Mouse (Mus musculus) megakaryocyte, embryonic 14.5 days (primary cell): ENCODE measurements around the gene Uhrf1bp1. TPM values are rescaled to one million over a fixed set of nuclear protein-coding genes. Genes with fewer than 3 reads are reported as not detected.

Source experiments
- H3K27me3 ChIP-seq: replicated peaks from 2 replicates; pipeline ENCODE3; 2012; ENCODE audit warnings: inconsistent platforms
- H3K36me3 ChIP-seq: replicated peaks from 2 replicates; pipeline ENCODE3; 2012; ENCODE audit warnings: low read length, inconsistent platforms, mixed read lengths
- H3K4me1 ChIP-seq: 2 replicates; pipeline ENCODE4 v1.6.1; 2012; ENCODE audit warnings: inconsistent platforms
- H3K4me3 ChIP-seq: replicated peaks from 2 replicates; pipeline ENCODE3; 2012; ENCODE audit warnings: moderate library complexity, mild to moderate bottlenecking, inconsistent platforms
- H3K9me3 ChIP-seq: 2 replicates; pipeline ENCODE4 v1.6.1; 2012; ENCODE audit warnings: inconsistent platforms
- FLI1 ChIP-seq: IDR thresholded peaks from 2 replicates; pipeline ENCODE4 v1.6.1; 2012; ENCODE audit warnings: low read length, inconsistent platforms, mixed read lengths
- GATA1 ChIP-seq: IDR thresholded peaks from 3 replicates; pipeline ENCODE4 v1.6.1; 2012; ENCODE audit warnings: mixed read lengths, low read length, inconsistent platforms, borderline replicate concordance
- polyA plus RNA-seq: library from polyadenylated mRNA; stranded (reverse); fragments of >175 nt; gene quantifications from 2 replicates; pipeline ENCODE4 v1.2.3, GENCODE M21; 2012; ENCODE audit warnings: low replicate concordance; ENCODE audit not compliant: insufficient read depth

Uhrf1bp1 gene
- polyA plus RNA-seq, 1 experiment = 3.2 TPM

DNA sequence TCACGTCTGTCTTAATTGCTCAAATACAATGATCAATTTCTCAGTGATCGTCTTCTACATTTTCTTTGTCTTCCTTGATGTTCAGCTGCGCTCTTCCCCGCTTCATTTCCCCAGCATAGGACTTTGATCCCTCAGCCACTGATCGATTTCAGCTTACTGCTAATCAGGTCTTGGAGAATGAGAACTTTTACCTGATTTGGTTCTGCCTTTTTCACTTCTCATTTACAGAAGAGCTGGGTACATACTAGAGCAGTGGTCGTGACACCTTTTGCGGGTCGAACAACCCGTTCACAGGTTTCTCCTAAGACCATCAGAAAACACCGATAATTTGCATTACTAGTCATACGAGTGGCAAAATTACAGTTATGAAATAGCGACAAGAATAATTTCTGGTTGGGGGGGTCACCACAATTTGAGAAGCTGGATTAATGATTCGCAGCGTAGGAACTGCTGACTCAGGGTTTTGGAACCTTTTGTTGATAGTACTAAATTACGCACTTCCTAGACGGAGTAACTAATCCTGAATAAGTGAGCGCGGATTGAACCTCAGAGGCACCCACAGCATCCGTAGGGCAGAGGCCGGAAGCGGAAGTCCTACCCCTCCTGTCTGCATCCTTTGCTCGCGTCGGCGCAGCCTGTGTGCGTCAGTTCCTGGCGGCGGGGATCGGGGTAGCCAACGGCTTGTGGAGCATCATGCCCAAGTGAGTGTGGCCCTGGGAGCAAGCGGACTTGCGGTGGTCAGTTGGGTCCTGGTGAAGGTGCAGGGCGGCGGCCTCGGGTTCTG lies 16.6 kb upstream of the Uhrf1bp1 start:
- TF ChIP-seq GATA1 (no peak), FLI1 (peak; percentile 81)
- Histone ChIP-seq H3K4me1 (peaks cover 22% of the 10 kb centered on the region), H3K4me3 (peak overlapping the region; percentile 98), H3K9me3 (no peaks in the 10 kb centered on the region; the same call in 1 of the 2 replicates), H3K27me3 (peaks cover 5% of the 10 kb centered on the region), H3K36me3 (peaks cover 30% of the 10 kb centered on the region)

DNA sequence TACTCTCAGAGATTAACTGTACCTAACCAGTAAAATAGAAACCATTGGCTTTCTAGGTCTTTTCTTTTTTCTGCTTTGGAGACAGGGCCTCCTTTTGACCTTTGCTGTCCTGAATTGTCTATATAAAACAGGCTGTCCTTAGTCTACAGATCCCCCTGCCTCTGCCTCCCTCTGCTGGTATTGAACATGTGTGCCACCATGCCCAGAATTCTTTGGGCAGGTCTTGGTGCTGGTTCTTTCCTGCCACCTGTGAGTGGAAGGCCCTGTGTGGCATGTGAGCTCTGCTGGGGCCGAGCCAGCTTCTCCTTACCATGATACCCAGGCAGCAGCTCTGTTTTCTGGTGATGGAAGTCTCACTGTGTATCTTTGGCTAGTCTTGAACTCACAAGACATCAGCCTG lies 7.9 kb upstream of the Uhrf1bp1 start:
- Histone ChIP-seq H3K4me1 (0 out of 2 replicates have a peak, but pooled peaks cover 7% of the 10 kb centered on the region), H3K36me3 (peaks cover 91% of the 10 kb centered on the region), H3K4me3 (no peak overlapping the region), H3K9me3 (no peaks in the 10 kb centered on the region), H3K27me3 (no peaks in the 10 kb centered on the region)
- TF ChIP-seq GATA1 = no peak
- no peak for TF ChIP-seq FLI1

DNA sequence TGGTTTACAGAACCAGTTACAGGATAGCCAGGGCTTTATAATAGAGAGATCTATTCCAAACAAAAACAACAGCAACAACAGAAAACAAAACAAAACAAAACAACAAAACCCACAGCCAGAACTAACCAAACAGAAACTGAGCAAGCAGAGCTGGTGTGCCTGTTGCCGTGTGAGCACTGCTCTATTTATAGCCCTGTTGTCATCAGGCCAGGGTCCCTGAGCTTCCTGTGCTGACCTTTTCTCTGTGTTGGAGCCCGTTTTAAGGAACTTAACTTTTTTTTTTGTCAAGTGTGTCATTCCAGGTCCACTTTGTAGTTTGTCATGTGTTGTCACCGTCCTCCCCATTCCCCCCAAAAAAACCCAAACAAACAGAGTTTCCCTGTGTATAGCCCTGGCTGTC lies 5.2 kb upstream of the Uhrf1bp1 start:
- H3K27me3 ChIP-seq = no peaks in the 10 kb centered on the region
- H3K4me3 ChIP-seq = no peak overlapping the region
- TF ChIP-seq FLI1 = no peak
- H3K9me3 ChIP-seq = no peaks in the 10 kb centered on the region
- H3K36me3 ChIP-seq = peaks cover 78% of the 10 kb centered on the region
- peaks cover 10% of the 10 kb centered on the region; the same call in 1 of the 2 replicates for H3K4me1 ChIP-seq

DNA sequence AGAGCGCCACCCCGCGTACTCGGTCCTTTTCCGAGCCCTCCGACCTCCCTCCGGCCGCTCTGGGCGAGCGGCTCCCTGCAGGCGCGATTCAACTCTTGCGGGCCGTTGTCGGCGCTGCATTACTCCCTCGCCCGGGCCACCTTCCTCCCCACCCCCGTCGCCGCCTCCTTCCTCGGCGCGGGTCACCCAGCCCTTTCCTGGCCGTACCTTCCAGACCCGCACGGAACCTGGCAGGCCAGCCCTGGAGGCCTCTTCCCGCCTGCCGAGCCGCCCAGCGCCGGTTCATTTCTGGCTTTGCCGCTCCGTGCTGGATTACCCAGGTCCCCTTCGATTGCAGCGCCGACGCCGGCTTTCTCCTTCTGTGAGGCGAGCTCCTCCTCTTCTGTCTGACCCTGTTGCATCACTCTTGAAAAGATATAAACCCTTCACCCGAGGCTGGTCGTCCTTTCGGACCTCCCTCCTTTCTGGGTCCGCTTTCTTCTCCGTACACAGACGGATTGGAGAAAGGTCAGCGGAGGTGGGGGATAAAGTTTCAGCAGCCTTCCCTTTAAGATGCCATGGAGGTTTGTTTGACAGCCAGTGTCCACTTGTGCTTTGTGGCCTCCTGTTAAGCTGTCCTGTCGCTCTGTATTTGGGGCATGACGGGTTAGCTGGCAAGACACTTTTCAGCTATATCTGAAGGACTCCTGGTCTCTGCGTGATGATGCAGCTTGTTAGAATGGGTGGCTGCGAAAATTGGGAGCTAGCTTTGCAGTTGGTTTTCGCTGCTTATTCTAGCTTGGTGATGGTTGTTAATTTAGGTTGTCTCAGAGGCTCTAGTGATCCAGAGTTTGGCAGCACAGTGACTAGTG lies 782 bp downstream of the Uhrf1bp1 start:
- H3K36me3 ChIP-seq = peaks cover 21% of the 10 kb centered on the region
- H3K4me3 ChIP-seq = peak overlapping the region; percentile 97
- TF ChIP-seq FLI1 (no peak), GATA1 (no peak)
- peaks cover 46% of the 10 kb centered on the region for H3K4me1 ChIP-seq
- H3K9me3 ChIP-seq = no peaks in the 10 kb centered on the region
- no peaks in the 10 kb centered on the region for H3K27me3 ChIP-seq

DNA sequence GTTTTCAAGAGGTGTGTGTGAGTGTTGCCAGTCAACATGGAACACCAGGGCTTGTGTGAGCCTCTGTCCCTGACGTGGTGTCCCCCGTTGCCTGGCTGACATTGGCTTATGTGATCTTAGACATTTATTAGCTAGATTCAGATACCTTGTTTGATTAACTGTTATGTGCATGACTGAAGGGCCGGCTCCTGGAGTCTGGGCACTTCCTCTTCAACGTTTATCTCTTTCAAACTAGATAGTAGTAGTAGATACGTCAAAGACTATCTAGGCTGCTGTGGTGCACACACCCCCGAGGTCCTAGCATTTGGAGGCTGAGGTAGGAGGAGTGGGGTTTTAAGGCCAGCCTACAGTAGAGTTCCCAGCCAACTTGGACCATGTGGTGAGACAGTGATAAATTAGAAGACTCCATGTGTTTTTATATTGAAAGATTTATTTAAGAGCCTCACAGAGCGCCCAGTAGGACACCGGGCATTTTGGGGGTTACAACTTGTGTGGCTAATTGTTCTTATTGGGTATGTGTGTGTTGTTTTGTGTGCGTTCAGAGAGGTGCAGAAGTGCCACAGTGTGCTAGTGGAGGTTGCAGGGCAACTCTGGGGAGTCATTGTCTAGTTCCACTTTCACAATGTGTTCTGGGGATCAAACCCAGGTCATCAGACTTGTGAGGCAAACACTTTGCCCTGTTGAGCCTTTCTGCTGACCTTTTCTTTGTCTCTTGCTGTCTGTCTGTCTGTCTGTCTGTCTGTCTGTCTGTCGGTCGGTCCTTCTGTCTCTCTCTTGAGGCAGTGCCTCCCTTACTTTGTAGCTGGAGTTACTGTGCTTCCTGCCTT lies 1.6 kb downstream of the Uhrf1bp1 start:
- peaks cover 50% of the 10 kb centered on the region for H3K4me1 ChIP-seq
- TF ChIP-seq FLI1 (no peak), GATA1 (no peak)

DNA sequence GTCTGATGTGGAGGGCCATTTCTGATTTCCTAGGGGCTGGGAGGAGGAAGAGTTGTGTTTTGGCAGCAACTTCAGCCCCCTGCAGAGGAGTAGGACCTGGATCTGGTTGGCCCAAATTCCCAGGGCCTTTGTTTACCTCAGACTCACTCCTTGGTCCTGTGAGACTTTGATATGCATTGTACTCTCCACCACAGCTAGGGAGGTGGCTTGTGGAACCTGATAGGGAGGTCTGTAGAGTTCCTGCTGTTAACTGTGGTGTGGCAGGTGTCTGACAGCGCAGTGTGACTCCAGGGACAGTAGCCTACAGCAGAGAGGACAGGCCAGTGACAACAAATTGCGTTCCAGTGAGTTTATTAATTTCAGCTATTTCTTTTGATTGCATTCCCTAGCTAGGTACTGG lies 2.9 kb downstream of the Uhrf1bp1 start:
- Histone ChIP-seq H3K27me3 (no peaks in the 10 kb centered on the region), H3K9me3 (no peaks in the 10 kb centered on the region), H3K4me3 (peak overlapping the region; percentile 97), H3K4me1 (peaks cover 50% of the 10 kb centered on the region), H3K36me3 (peaks cover 5% of the 10 kb centered on the region)
- TF ChIP-seq FLI1 = no peak
- no peak for TF ChIP-seq GATA1

More for the DNA sequence above, 1.6 kb downstream of the Uhrf1bp1 start:
- Histone ChIP-seq H3K27me3 (no peaks in the 10 kb centered on the region), H3K4me3 (peak overlapping the region; percentile 97), H3K9me3 (no peaks in the 10 kb centered on the region), H3K36me3 (peaks cover 13% of the 10 kb centered on the region)

DNA sequence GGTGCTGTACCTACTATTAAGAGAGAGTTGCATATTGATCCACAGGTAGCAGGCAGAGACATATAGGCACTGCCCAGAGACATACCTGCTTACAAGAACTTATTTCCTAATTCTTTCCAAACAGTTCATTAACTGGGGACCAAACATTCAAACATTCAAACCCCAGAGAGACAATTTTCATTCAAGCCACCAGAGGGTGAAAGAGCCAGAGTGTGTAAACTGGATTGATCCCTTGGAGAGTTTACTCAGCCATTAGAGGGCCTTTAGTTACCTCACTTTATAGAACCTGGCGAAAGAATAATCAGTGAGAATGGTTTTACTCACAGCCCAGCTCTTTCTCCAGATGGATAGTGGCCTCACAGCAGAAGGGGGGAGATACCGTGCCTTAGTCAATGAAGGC lies 9.2 kb downstream of the Uhrf1bp1 start:
- H3K27me3 ChIP-seq = peaks cover 4% of the 10 kb centered on the region
- peaks cover 3% of the 10 kb centered on the region for H3K36me3 ChIP-seq
- H3K4me3 ChIP-seq = no peak overlapping the region
- H3K9me3 ChIP-seq = no peaks in the 10 kb centered on the region
- peaks cover 48% of the 10 kb centered on the region for H3K4me1 ChIP-seq
- TF ChIP-seq GATA1 (no peak), FLI1 (no peak)

DNA sequence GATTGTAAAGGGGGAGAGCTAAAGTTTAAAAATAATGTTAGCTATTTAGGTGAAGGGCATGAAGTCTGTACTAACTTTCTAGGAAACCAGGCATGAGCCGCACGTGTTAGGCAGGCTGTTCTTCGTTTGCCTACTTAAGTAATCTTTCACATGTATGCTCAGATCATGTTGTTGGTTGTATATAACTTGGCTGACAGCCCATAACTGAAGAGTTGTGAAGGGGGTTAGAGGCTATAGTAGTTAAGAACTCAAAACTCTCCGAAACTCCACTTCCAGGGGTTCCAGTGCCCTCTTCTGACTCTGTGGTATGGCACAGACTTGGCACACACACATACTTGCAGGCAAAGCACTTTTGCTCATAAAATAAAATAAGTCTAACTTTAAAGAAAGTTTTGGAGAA lies 10.5 kb downstream of the Uhrf1bp1 start:
- Histone ChIP-seq H3K4me1 (peaks cover 39% of the 10 kb centered on the region), H3K27me3 (peaks cover 4% of the 10 kb centered on the region), H3K4me3 (no peak overlapping the region), H3K9me3 (no peaks in the 10 kb centered on the region), H3K36me3 (peaks cover 3% of the 10 kb centered on the region)
- TF ChIP-seq GATA1 = no peak
- no peak for TF ChIP-seq FLI1

DNA sequence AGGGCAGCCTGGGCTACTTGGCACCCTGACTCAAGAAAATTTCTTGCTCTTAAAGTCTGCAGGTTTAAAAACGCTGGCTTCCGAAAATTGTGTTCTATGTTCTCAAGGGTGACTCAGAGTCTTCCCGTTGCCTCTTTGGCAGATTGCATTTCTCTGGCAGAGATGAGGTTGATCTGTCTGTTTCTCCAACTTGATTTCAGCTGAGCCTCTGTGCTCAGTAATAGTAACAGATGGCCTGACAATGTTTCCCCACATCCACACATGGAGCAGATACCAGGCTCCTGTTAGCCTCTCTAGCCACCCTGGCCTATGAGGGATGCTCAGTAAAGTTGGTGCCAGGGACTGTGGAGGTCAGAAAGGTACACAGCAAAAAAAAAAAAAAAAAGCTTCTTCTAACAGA lies 15.6 kb downstream of the Uhrf1bp1 start:
- Histone ChIP-seq H3K36me3 (peaks cover 7% of the 10 kb centered on the region), H3K4me3 (no peak overlapping the region), H3K4me1 (peaks cover 45% of the 10 kb centered on the region), H3K9me3 (no peaks in the 10 kb centered on the region), H3K27me3 (no peaks in the 10 kb centered on the region)
- TF ChIP-seq FLI1 = no peak
- no peak for TF ChIP-seq GATA1

DNA sequence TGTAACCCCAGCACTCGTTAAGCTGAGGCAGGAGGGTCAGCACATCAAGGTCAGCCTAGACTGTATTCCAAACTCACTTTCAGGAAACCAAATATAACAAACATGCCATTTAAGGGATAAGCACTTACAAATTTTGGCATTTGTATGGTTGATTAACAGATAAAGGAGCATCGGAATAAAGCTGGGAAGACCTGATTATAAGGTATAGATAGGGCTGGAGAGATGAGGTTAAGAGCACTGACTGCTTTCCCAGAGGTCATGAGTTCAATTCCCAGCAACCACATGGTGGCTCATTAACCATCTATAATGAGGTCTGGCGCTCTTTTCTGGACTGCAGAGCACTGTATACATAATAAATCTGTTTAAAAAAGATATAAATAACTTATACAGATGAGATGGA lies 17.3 kb downstream of the Uhrf1bp1 start:
- peaks cover 34% of the 10 kb centered on the region for H3K4me1 ChIP-seq

More for the DNA sequence above, 17.3 kb downstream of the Uhrf1bp1 start:
- TF ChIP-seq GATA1 = no peak
- no peak for TF ChIP-seq FLI1
- peaks cover 21% of the 10 kb centered on the region for H3K36me3 ChIP-seq
- no peaks in the 10 kb centered on the region for H3K9me3 ChIP-seq
- H3K27me3 ChIP-seq = no peaks in the 10 kb centered on the region
- no peak overlapping the region for H3K4me3 ChIP-seq
